Mouse (Mus musculus) kidney, postnatal 0 days (tissue): ENCODE results near the gene Gm28230. TPM values are rescaled to one million over a fixed set of nuclear protein-coding genes. Genes with fewer than 3 reads are reported as not detected.

Experiments used
- ATAC-seq: fragments of 200-750 bp; cut with Nextera tagmentation; replicated peaks from 2 replicates; pipeline ENCODE4 v1.8.0; 2017; ENCODE audit warnings: low read depth, moderate number of reproducible peaks, moderate TSS enrichment, moderate library complexity; ENCODE audit not compliant: low FRiP score
- DNase-seq: peaks from one replicate; pipeline ENCODE4 v3.0.0-alpha.2; 2016; ENCODE audit warnings: low spot score
- H3K27ac ChIP-seq: fragments of 300-500 bp; sonication (generic); 2 replicates; pipeline ENCODE4 v1.5.1; 2014; ENCODE audit warnings: mild to moderate bottlenecking
- H3K27me3 ChIP-seq: fragments of 300-500 bp; sonication (generic); 2 replicates; pipeline ENCODE4 v1.6.1; 2014; ENCODE audit warnings: low read length, mixed read lengths; ENCODE audit not compliant: insufficient read depth
- H3K36me3 ChIP-seq: fragments of 300-500 bp; sonication (generic); 2 replicates; pipeline ENCODE4 v1.6.1; 2014; ENCODE audit warnings: low read length, mixed read lengths; ENCODE audit not compliant: insufficient read depth
- H3K4me1 ChIP-seq: fragments of 300-500 bp; sonication (generic); replicated peaks from 2 replicates; pipeline ENCODE4 v1.6.1; 2014; ENCODE audit warnings: antibody characterized with exemption, low read length, mixed read lengths; ENCODE audit not compliant: insufficient read depth
- H3K4me2 ChIP-seq: fragments of 300-500 bp; sonication (generic); 2 replicates; pipeline ENCODE4 v1.6.1; 2014; ENCODE audit warnings: mild to moderate bottlenecking, low read length, moderate library complexity, mixed read lengths
- H3K4me3 ChIP-seq: fragments of 300-500 bp; sonication (generic); replicated peaks from 2 replicates; pipeline ENCODE4 v1.5.1; 2014; ENCODE audit warnings: low read depth, low read length
- H3K9ac ChIP-seq: fragments of 300-500 bp; sonication (generic); 2 replicates; pipeline ENCODE4 v1.6.1; 2014; ENCODE audit warnings: low read depth, low read length
- H3K9me3 ChIP-seq: fragments of 300-500 bp; sonication (generic); replicated peaks from 2 replicates; pipeline ENCODE4 v1.6.1; 2016; ENCODE audit warnings: low read length, inconsistent platforms, mixed read lengths
- CTCF ChIP-seq: IDR thresholded peaks from 2 replicates; pipeline ENCODE4 v1.5.1; 2016; ENCODE audit warnings: antibody characterized with exemption, low read depth, mild to moderate bottlenecking, moderate library complexity
- WGBS: fragments of 180-500 bp; shearing (Covaris S2); extraction: QIAGEN DNeasy Blood & Tissue Kit; methylation state at CpG from one replicate; pipeline ENCODE4 v1.1.7; 2014; 5-methylcytosine and 5-hydroxymethylcytosine counted together
- polyA plus RNA-seq: library from polyadenylated mRNA; unstranded; fragments of >200 nt; fragmentation: Nextera tagmentation; extraction: Ambion mirVana; gene quantifications from 2 replicates; pipeline ENCODE4 v1.2.1, GENCODE M21; 2015

The Gm28230 gene
- polyA plus RNA-seq: 1.1 and 1.3 TPM in 2 replicates

- TF ChIP-seq CTCF: no peak
- 0 out of 2 replicates have a peak, but pooled peaks cover 4% of the 10 kb centered on the region for H3K36me3 ChIP-seq
- H3K4me3 ChIP-seq: peak within 1 kb of the TSS; percentile 30
- H3K9ac ChIP-seq: peak within 1 kb of the TSS; percentile 59
- H3K27ac ChIP-seq: peak within 1 kb of the TSS; percentile 76
- H3K4me2 ChIP-seq: peak within 1 kb of the TSS; percentile 65
- H3K27me3 ChIP-seq: no peaks in the 10 kb centered on the region
- WGBS: 61% methylated on average over 5 of the region's 5 CpGs
- no peaks in the 10 kb centered on the region for H3K9me3 ChIP-seq
- ATAC-seq (no peak), DNase-seq (no peak)
- H3K4me1 ChIP-seq: peaks cover 33% of the 10 kb centered on the region
These were observed at the start of gene Gm28230 for GRCm38 (mm10) chr2:74726551-74726950. TSS of gene Gm28230 (plus strand) at chr2:74726728.

GRCm38 (mm10) chr2:74677106-74677505, 49.4 kb upstream of the Gm28230 start:
- H3K9me3 ChIP-seq: no peaks in the 10 kb centered on the region
- H3K4me3 ChIP-seq: no peak overlapping the region
- TF ChIP-seq CTCF: no peak
- no peaks in the 10 kb centered on the region for H3K36me3 ChIP-seq
- no peak overlapping the region for H3K9ac ChIP-seq
- 40% methylated on average over 2 of the region's 2 CpGs for WGBS
- H3K27ac ChIP-seq: no peak overlapping the region
- DNase-seq (no peak), ATAC-seq (no peak)
- H3K4me1 ChIP-seq: peaks cover 18% of the 10 kb centered on the region
- H3K4me2 ChIP-seq: no peak overlapping the region
- peaks cover 21% of the 10 kb centered on the region for H3K27me3 ChIP-seq

GRCm38 (mm10) chr2:74678891-74679595, 47.5 kb upstream of the Gm28230 start, which contains the start of gene Hoxd11:
TSS of gene Hoxd11 (plus strand) at chr2:74679557.
- H3K4me1 ChIP-seq: peaks cover 13% of the 10 kb centered on the region
- ATAC-seq (no peak), DNase-seq (peak; percentile 88)
- peak within 1 kb of the TSS; percentile 76 for H3K4me2 ChIP-seq
- WGBS: 4% methylated on average over 15 of the region's 15 CpGs
- peak within 1 kb of the TSS; percentile 96 for H3K27ac ChIP-seq
- H3K36me3 ChIP-seq: no peaks in the 10 kb centered on the region
- no peak for TF ChIP-seq CTCF
- H3K9ac ChIP-seq: peak within 1 kb of the TSS; percentile 98
- H3K4me3 ChIP-seq: peak within 1 kb of the TSS; percentile 82
- peaks cover 7% of the 10 kb centered on the region for H3K27me3 ChIP-seq
- H3K9me3 ChIP-seq: no peaks in the 10 kb centered on the region

GRCm38 (mm10) chr2:74679596-74679971, 46.9 kb upstream of the Gm28230 start:
- WGBS: under 1% methylated on average over 26 of the region's 26 CpGs
- TF ChIP-seq CTCF: no peak
- Histone ChIP-seq H3K36me3 (no peaks in the 10 kb centered on the region), H3K9me3 (no peaks in the 10 kb centered on the region), H3K4me2 (peak overlapping the region; percentile 76), H3K27ac (peak overlapping the region; percentile 96), H3K27me3 (peaks cover 5% of the 10 kb centered on the region; the same call in 1 of the 2 replicates), H3K4me1 (peaks cover 12% of the 10 kb centered on the region), H3K4me3 (peak overlapping the region; percentile 82), H3K9ac (peak overlapping the region; percentile 98)
- DNase-seq (no peak), ATAC-seq (no peak)

GRCm38 (mm10) chr2:74679980-74680379, 46.5 kb upstream of the Gm28230 start:
- DNase-seq (peak; percentile 90), ATAC-seq (no peak)
- H3K27ac ChIP-seq: peak overlapping the region; percentile 96
- H3K27me3 ChIP-seq: peaks cover 5% of the 10 kb centered on the region; the same call in 1 of the 2 replicates
- H3K36me3 ChIP-seq: no peaks in the 10 kb centered on the region
- H3K9me3 ChIP-seq: no peaks in the 10 kb centered on the region
- TF ChIP-seq CTCF: no peak
- WGBS: 1% methylated on average over 23 of the region's 23 CpGs
- H3K9ac ChIP-seq: peak overlapping the region; percentile 98
- H3K4me3 ChIP-seq: peak overlapping the region; percentile 82
- peaks cover 11% of the 10 kb centered on the region for H3K4me1 ChIP-seq
- H3K4me2 ChIP-seq: peak overlapping the region; percentile 76

GRCm38 (mm10) chr2:74680561-74681398, 45.7 kb upstream of the Gm28230 start:
- H3K9ac ChIP-seq: peak overlapping the region; percentile 98
- DNase-seq (no peak), ATAC-seq (no peak)
- H3K4me3 ChIP-seq: peak overlapping the region; percentile 82
- peak overlapping the region; percentile 76 for H3K4me2 ChIP-seq
- peak overlapping the region; percentile 96 for H3K27ac ChIP-seq
- no peak for TF ChIP-seq CTCF
- no peaks in the 10 kb centered on the region for H3K9me3 ChIP-seq
- peaks cover 5% of the 10 kb centered on the region; the same call in 1 of the 2 replicates for H3K27me3 ChIP-seq
- 6% methylated on average over 21 of the region's 21 CpGs for WGBS
- peaks cover 8% of the 10 kb centered on the region; the same call in 1 of the 2 replicates for H3K4me1 ChIP-seq
- no peaks in the 10 kb centered on the region for H3K36me3 ChIP-seq
